Mouse (Mus musculus) liver, embryonic 14.5 days (tissue): Measurements from ENCODE around the gene Cdc5l.
A peak's percentile ranks its signal among the peaks of the same experiment; 100 is the strongest.

Experiments used
- CTCF ChIP-seq: IDR thresholded peaks from 2 replicates; pipeline ENCODE4 v1.5.1; 2016; ENCODE audit warnings: antibody characterized with exemption, low read depth, control low read depth
- EP300 ChIP-seq: IDR thresholded peaks from 2 replicates; pipeline ENCODE4 v1.6.1; 2016; ENCODE audit warnings: antibody characterized with exemption, low read depth

DNA sequence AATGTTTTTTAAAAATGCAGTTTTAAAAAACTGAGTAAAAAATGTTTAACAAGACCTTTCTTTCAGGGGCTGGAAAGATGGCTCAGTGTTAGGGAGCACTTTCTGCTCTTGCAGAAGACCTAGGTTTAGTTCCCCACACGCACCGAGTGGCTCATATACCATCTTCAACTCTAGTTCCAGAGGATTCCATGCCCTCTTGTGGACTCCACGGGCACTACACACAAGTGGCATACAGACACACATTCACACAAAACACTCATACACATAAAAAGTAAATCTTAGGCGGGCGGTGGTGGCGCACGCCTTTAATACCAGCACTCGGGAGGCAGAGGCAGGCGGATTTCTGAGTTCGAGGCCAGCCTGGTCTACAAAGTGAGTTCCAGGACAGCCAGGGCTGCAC lies 27.3 kb downstream of the Cdc5l start:
- TF ChIP-seq CTCF, result peak; percentile 49
- TF ChIP-seq EP300, result no peak
